Mouse (Mus musculus) thymus, postnatal 10 days (tissue): ENCODE data around the gene Cercam.
"Not testable (repeated sequence)": the region's sequence is repeated elsewhere in the genome, so short reads cannot be mapped to it uniquely, and the experiment has no call there.

Experiments
- DNase-seq, 2 experiments: peaks; one replicate each; pipeline ENCODE4 v3.0.0; 2021; ENCODE audit warnings: low spot score in 2 of 2

Gene Cercam

GRCm38 (mm10) chr2:29897366-29897765 lies 28.4 kb downstream of the Cercam start:
- DNase-seq = no peak

GRCm38 (mm10) chr2:29898081-29898480 lies 29.1 kb downstream of the Cercam start:
- DNase-seq = no peak

DNA sequence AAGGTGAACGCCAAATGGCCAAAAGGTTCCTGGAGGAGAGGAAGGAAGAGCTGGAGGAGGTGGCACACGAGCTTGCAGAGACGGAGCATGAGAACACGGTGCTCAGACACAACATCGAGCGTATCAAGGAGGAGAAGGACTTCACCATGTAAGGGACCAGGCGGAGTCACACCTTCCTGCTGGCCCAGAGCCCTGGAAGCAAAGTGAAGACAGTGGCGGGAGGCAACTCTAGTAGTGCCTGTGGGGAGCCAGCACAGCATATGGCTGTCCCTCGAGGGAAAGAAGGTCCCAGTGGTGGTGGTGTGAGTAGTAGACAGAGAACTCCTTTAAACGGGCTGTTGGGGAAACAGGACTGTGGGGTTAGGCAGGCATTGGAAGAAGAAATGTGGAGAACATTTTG lies 33.2 kb downstream of the Cercam start:
- DNase-seq = no peak

GRCm38 (mm10) chr2:29908171-29908570 lies 39.2 kb downstream of the Cercam start:
- DNase-seq = not testable (repeated sequence)

GRCm38 (mm10) chr2:29910042-29910441 lies 41.1 kb downstream of the Cercam start:
- peak in 1 of 2 experiments; percentile 11 for DNase-seq

DNA sequence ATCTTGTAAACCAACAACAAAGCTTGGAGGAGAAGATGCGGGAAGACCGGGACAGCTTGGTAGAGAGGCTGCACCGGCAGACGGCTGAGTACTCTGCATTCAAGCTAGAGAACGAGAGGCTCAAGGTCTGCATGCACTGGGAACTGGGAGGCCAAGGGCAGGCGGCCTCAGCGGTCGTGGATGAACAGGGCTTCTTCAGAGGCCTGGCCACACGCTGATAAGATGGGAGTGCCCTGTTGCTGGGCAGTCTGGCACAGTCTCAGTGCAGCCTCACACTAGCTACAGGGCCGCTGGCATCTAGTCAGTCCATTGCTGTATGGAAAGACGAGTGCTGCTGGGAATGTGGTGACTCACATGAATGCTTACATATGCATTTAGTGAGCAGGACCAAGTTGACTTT lies 48.7 kb downstream of the Cercam start:
- DNase-seq = no peak

DNA sequence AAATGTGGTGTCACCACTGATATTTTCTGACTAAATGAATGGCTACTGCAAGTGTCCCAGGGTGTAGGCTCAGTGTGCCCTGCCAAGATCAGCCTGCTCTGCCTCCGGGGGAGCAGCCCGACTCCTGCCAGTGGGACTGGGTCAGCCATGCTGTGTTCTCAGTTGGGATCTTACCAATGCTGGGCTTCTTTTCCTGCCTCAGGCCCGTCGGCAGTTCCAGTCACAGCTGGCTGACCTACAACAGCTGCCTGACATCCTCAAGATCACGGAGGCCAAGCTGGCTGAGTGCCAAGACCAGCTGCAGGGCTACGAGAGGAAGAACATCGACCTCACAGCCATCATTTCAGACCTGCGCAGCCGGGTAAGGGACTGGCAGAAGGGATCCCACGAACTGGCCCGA lies 53.0 kb downstream of the Cercam start:
- DNase-seq = no peak

- no peak for DNase-seq
Observed at GRCm38 (mm10) chr2:29926542-29926941, 57.6 kb downstream of the Cercam start.

DNA sequence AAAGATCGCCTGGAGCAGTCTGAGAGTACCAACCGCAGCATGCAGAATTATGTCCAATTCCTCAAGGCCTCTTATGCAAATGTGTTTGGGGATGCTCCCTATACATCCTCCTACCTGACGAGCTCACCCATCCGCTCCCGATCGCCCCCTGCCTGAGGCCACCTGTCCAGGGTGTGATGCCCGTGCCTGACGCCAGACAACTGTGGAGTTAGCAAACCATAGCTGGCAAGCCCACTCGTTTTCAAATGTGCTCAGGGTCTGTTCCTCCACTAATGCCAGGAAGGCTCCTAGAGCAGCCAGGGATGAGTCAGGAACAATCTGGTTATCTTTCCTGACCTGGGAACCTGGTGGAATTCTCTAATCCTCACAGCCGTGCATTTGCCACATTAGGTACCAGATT lies 61.5 kb downstream of the Cercam start:
- no peak for DNase-seq

DNA sequence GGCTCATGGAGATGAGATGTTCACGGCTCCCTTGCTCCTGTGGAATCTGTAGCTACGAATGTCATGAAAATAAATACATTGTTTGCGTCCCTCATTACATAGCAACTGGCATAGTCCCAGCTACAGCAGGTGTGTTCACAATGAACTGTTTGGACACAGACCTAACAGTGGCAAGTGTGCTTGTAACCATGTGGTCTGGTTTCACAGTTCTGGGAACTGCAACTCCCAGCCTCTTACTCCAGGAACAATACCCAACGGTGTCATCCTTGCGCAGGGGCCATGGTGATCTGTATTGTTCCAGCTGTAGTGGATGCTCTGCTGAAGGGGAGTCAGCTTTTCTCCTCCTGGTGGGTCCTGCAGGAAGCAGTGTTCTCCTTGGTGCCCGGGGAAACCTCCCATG lies 62.2 kb downstream of the Cercam start:
- no peak for DNase-seq
